Mouse (Mus musculus) bone marrow macrophage, adult 2 months (primary cell): ENCODE data around the gene Ell.

Source experiments
- CTCF ChIP-seq: IDR thresholded peaks from 2 replicates; pipeline ENCODE4 v1.5.1; 2012; ENCODE audit warnings: low read depth, mild to moderate bottlenecking, low read length, moderate library complexity
- POLR2A ChIP-seq: IDR thresholded peaks from 2 replicates; pipeline ENCODE4 v1.6.1; 2012; ENCODE audit warnings: mild to moderate bottlenecking, low read depth, low read length, borderline replicate concordance

- no peak for TF ChIP-seq POLR2A
- no peak for TF ChIP-seq CTCF
Measured at GRCm38 (mm10) chr8:70616645-70617044, 77.4 kb downstream of the Ell start.
